Mouse (Mus musculus) MEL (cell line): ENCODE results near the gene BC016579. TPM values are rescaled to one million over a fixed set of nuclear protein-coding genes. Genes with fewer than 3 reads are reported as not detected.

ENCODE experiments used
- DNase-seq: peaks from one replicate; pipeline ENCODE4 v3.0.0; 2011; ENCODE audit warnings: low read depth, low spot score
- H3K27ac ChIP-seq: 2 replicates; pipeline ENCODE4 v1.5.1; 2012; ENCODE audit warnings: low read depth, mild to moderate bottlenecking, control low read depth, low read length, moderate library complexity; ENCODE audit not compliant: control insufficient read depth
- H3K27me3 ChIP-seq, 2 experiments: fragments of 150-350 bp in 1 of 2; sonication (generic) in 1 of 2; 2 replicates each; pipeline ENCODE4 v1.6.1; 2012; ENCODE audit warnings: low read length in 2 of 2, mild to moderate bottlenecking in 2 of 2, improper control_type of control experiment in 1 of 2, moderate library complexity in 1 of 2; ENCODE audit not compliant: insufficient read depth in 2 of 2, control insufficient read depth in 1 of 2
- H3K36me3 ChIP-seq, 2 experiments: 2 replicates each; pipeline ENCODE4 v1.6.1; 2012 to 2014; ENCODE audit warnings: low read length in 2 of 2, improper control_type of control experiment in 1 of 2, inconsistent platforms in 1 of 2, mild to moderate bottlenecking in 1 of 2; ENCODE audit not compliant: insufficient read depth in 2 of 2, control insufficient read depth in 1 of 2
- H3K4me1 ChIP-seq, 2 experiments: fragments of 150-350 bp in 1 of 2; sonication (generic) in 1 of 2; 2 replicates each; pipeline ENCODE4 v1.6.1; 2012; ENCODE audit warnings: low read length in 2 of 2, improper control_type of control experiment in 1 of 2, mild to moderate bottlenecking in 1 of 2; ENCODE audit not compliant: insufficient read depth in 2 of 2, control insufficient read depth in 1 of 2
- H3K4me3 ChIP-seq, 2 experiments: fragments of 150-350 bp in 1 of 2; sonication (generic) in 1 of 2; 2 replicates each; pipeline ENCODE4 v1.5.1; 2012; ENCODE audit warnings: low read depth in 2 of 2, low read length in 2 of 2, mild to moderate bottlenecking in 2 of 2, moderate library complexity in 2 of 2, control low read depth in 1 of 2, improper control_type of control experiment in 1 of 2; ENCODE audit not compliant: control insufficient read depth in 1 of 2, insufficient read depth in 1 of 2
- H3K79me2 ChIP-seq: 2 replicates; pipeline ENCODE4 v1.6.1; 2012; ENCODE audit warnings: mild to moderate bottlenecking, low read length, moderate library complexity; ENCODE audit not compliant: control insufficient read depth, poor library complexity, insufficient read depth
- H3K9ac ChIP-seq: 2 replicates; pipeline ENCODE4 v1.6.1; 2012; ENCODE audit warnings: low read depth, mild to moderate bottlenecking, control low read depth, low read length, moderate library complexity; ENCODE audit not compliant: control insufficient read depth, poor library complexity, severe bottlenecking
- H3K9me3 ChIP-seq: fragments of 150-350 bp; sonication (generic); replicated peaks from 2 replicates; pipeline ENCODE4 v1.6.1; 2012; ENCODE audit warnings: mild to moderate bottlenecking, low read length, improper control_type of control experiment, moderate library complexity; ENCODE audit not compliant: insufficient read depth
- CHD1 ChIP-seq: IDR thresholded peaks from 2 replicates; pipeline ENCODE4 v1.6.1; 2012; ENCODE audit warnings: low read depth, mild to moderate bottlenecking, inconsistent platforms, low read length, improper control_type of control experiment
- CHD2 ChIP-seq: IDR thresholded peaks from 2 replicates; pipeline ENCODE4 v1.6.1; 2011; ENCODE audit warnings: low read length, improper control_type of control experiment
- CTCF ChIP-seq, 3 experiments: IDR thresholded peaks in 2 of 3; conservative IDR thresholded peaks in 1 of 3; 2 replicates each; pipeline ENCODE4 v1.5.1; 2011 to 2012; ENCODE audit warnings: low read length in 3 of 3, low read depth in 2 of 3, mild to moderate bottlenecking in 2 of 3, improper control_type of control experiment in 1 of 3, inconsistent platforms in 1 of 3, mixed read lengths in 1 of 3, moderate library complexity in 1 of 3; ENCODE audit not compliant: control insufficient read depth in 1 of 3, insufficient read depth in 1 of 3, poor library complexity in 1 of 3, severe bottlenecking in 1 of 3
- E2F4 ChIP-seq: IDR thresholded peaks from 2 replicates; pipeline ENCODE4 v1.6.1; 2011; ENCODE audit warnings: low read depth, low read length, improper control_type of control experiment, borderline replicate concordance
- HCFC1 ChIP-seq: IDR thresholded peaks from 2 replicates; pipeline ENCODE4 v1.6.1; 2012; ENCODE audit warnings: low read depth, mild to moderate bottlenecking, inconsistent platforms, low read length, improper control_type of control experiment, moderate library complexity
- JUND ChIP-seq: IDR thresholded peaks from 2 replicates; pipeline ENCODE4 v1.6.1; 2011; ENCODE audit warnings: low read depth, mild to moderate bottlenecking, improper control_type of control experiment, low read length
- MAFK ChIP-seq: IDR thresholded peaks from 2 replicates; pipeline ENCODE4 v1.6.1; 2011; ENCODE audit warnings: low read depth, mild to moderate bottlenecking, low read length, improper control_type of control experiment, borderline replicate concordance
- MAX ChIP-seq: IDR thresholded peaks from 2 replicates; pipeline ENCODE4 v1.6.1; 2011; ENCODE audit warnings: low read length, improper control_type of control experiment
- MAZ ChIP-seq: IDR thresholded peaks from 2 replicates; pipeline ENCODE4 v1.6.1; 2012; ENCODE audit warnings: low read depth, mild to moderate bottlenecking, inconsistent platforms, low read length, improper control_type of control experiment
- MEF2A ChIP-seq: IDR thresholded peaks from 2 replicates; pipeline ENCODE4 v1.6.1; 2014; ENCODE audit warnings: low read depth, mild to moderate bottlenecking, inconsistent platforms, low read length, improper control_type of control experiment; ENCODE audit not compliant: poor library complexity, insufficient replicate concordance, severe bottlenecking; ENCODE audit errors: extremely low read depth
- MYB ChIP-seq: IDR thresholded peaks from 2 replicates; pipeline ENCODE4 v1.6.1; 2011; ENCODE audit warnings: mild to moderate bottlenecking, low read depth, low read length, improper control_type of control experiment
- MYC ChIP-seq: IDR thresholded peaks from 2 replicates; pipeline ENCODE4 v1.6.1; 2011; ENCODE audit warnings: low read depth, mild to moderate bottlenecking, low read length, improper control_type of control experiment, moderate library complexity
- NELFE ChIP-seq: IDR thresholded peaks from 2 replicates; pipeline ENCODE4 v1.6.1; 2011; ENCODE audit warnings: low read depth, low read length, improper control_type of control experiment
- NRF1 ChIP-seq: IDR thresholded peaks from 2 replicates; pipeline ENCODE4 v1.6.1; 2014; ENCODE audit warnings: low read depth, mild to moderate bottlenecking, inconsistent platforms, low read length, improper control_type of control experiment, moderate library complexity; ENCODE audit not compliant: poor library complexity, insufficient read depth, severe bottlenecking
- POLR2A ChIP-seq, 2 experiments: IDR thresholded peaks; 2 replicates each; pipeline ENCODE4 v1.6.1; 2011 to 2012; ENCODE audit warnings: low read length in 2 of 2, mild to moderate bottlenecking in 2 of 2, control low read depth in 1 of 2, improper control_type of control experiment in 1 of 2, low read depth in 1 of 2, moderate library complexity in 1 of 2; ENCODE audit not compliant: control insufficient read depth in 1 of 2, insufficient read depth in 1 of 2, poor library complexity in 1 of 2
- RAD21 ChIP-seq: IDR thresholded peaks from 2 replicates; pipeline ENCODE4 v1.6.1; 2011; ENCODE audit warnings: mild to moderate bottlenecking, low read depth, low read length, improper control_type of control experiment
- RCOR1 ChIP-seq: IDR thresholded peaks from 2 replicates; pipeline ENCODE4 v1.6.1; 2012; ENCODE audit warnings: low read depth, mild to moderate bottlenecking, inconsistent platforms, low read length, improper control_type of control experiment
- UBTF ChIP-seq: IDR thresholded peaks from 2 replicates; pipeline ENCODE4 v1.6.1; 2012; ENCODE audit warnings: low read depth, mild to moderate bottlenecking, inconsistent platforms, low read length, improper control_type of control experiment, moderate library complexity, borderline replicate concordance; ENCODE audit not compliant: insufficient read depth
- USF2 ChIP-seq, 2 experiments: IDR thresholded peaks; 2 replicates each; pipeline ENCODE4 v1.6.1; 2011 to 2012; ENCODE audit warnings: improper control_type of control experiment in 2 of 2, low read length in 2 of 2, borderline replicate concordance in 1 of 2, inconsistent platforms in 1 of 2, low read depth in 1 of 2, mild to moderate bottlenecking in 1 of 2; ENCODE audit not compliant: insufficient read depth in 1 of 2
- ZC3H11A ChIP-seq: IDR thresholded peaks from 2 replicates; pipeline ENCODE4 v1.6.1; 2012; ENCODE audit warnings: low read depth, mild to moderate bottlenecking, inconsistent platforms, low read length, improper control_type of control experiment
- ZMIZ1 ChIP-seq: IDR thresholded peaks from 2 replicates; pipeline ENCODE4 v1.6.1; 2012; ENCODE audit warnings: low read depth, mild to moderate bottlenecking, inconsistent platforms, low read length, improper control_type of control experiment, moderate library complexity
- ZNF384 ChIP-seq: IDR thresholded peaks from 2 replicates; pipeline ENCODE4 v1.6.1; 2012; ENCODE audit warnings: low read depth, mild to moderate bottlenecking, inconsistent platforms, low read length, improper control_type of control experiment
- polyA plus RNA-seq, 2 experiments: library from polyadenylated mRNA; stranded (reverse) in 1 of 2; unstranded in 1 of 2; fragments of >175 nt in 1 of 2; fragments of >200 nt in 1 of 2; gene quantifications; 2 replicates each; pipeline versions ENCODE4 v1.2.1 to v1.2.4; 2012; ENCODE audit warnings: low replicate concordance in 2 of 2, low read depth in 1 of 2; ENCODE audit not compliant: insufficient read length in 2 of 2, insufficient read depth in 1 of 2, missing spikeins in 1 of 2
- total RNA-seq: library from RNA; depleted of rRNA; stranded (reverse); fragments of 300-350 nt; gene quantifications from 2 replicates; pipeline ENCODE4 v1.2.3, GENCODE M21; 2012

Gene BC016579
- total and polyA plus RNA-seq, 3 experiments: not detected

DNA sequence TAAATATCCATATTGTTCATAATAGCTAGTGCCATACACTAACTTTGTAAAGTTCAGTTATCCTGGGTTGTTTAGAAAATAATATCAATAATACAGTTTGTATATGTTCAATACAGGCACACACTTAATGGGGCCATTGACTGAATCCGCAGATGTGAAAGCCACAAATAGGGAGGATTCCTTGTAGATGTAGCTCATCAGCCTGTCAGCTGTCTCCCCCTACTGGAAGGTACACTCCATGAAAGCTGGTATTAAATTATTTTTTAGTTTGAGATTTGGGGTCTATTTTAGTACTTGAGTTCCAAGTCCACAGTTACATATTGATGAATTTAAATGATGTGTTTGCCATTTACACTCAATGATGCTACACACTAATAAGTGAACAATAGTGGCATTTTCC, 22.6 kb upstream of the BC016579 start (continued):
- peak; percentile 22 to 82 (median 36) for TF ChIP-seq CTCF (IDR thresholded peaks at IDR 0.05 in 2 of 3, conservative IDR thresholded peaks at IDR 0.05 in 1 of 3; ENCODE audit: control insufficient read depth in 1 of 3, insufficient read depth in 1 of 3, low read depth in 2 of 3, low read length in 3 of 3, poor library complexity in 1 of 3, severe bottlenecking in 1 of 3)
- no peak for TF ChIP-seq MAFK
- no peak for TF ChIP-seq ZMIZ1
- TF ChIP-seq JUND: no peak
- TF ChIP-seq, all 39 proteins: peak for 6

DNA sequence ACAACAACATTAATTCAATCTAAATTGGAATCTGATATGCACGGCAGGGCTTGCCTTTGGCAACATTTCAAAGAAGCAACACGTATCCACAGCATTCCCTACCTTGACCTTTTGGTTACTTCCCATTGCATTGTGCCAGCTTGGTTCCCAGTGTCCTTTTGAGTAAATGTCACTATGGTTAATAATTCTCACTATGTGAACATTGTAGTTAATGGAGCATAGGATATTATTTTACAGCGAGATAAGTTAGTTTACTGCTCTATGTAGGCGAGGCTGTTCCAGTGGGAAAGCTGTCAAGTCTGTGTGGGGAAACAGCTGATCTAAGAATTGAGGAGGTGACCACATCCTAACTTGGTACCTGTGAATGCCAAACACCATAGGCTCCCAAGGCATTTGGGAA, 16.1 kb upstream of the BC016579 start:
- TF ChIP-seq RAD21 (no peak), ZMIZ1 (no peak), NRF1 (no peak), POLR2A (IDR thresholded peaks at IDR 0.05; ENCODE audit: control insufficient read depth in 1 of 2, insufficient read depth in 1 of 2, low read depth in 1 of 2, low read length in 2 of 2, poor library complexity in 1 of 2) (no peak), UBTF (no peak), CHD1 (no peak), MAX (no peak), MYB (no peak), RCOR1 (no peak), JUND (no peak), MAZ (no peak), USF2 (IDR thresholded peaks at IDR 0.05; ENCODE audit: borderline replicate concordance in 1 of 2, insufficient read depth in 1 of 2, low read depth in 1 of 2, low read length in 2 of 2) (no peak), CHD2 (no peak), ZC3H11A (no peak), HCFC1 (no peak), MYC (no peak), NELFE (no peak), ZNF384 (no peak), MEF2A (no peak), E2F4 (no peak)
- H3K4me3 ChIP-seq: no peak overlapping the region

More for the DNA sequence above, 16.1 kb upstream of the BC016579 start:
- no peaks in the 10 kb centered on the region; a peak in 2 of 4 replicates for H3K27me3 ChIP-seq
- H3K27ac ChIP-seq: no peak overlapping the region
- DNase-seq: no peak
- peaks cover 5 to 10% of the 10 kb centered on the region in 2 experiments for H3K4me1 ChIP-seq
- no peaks in the 10 kb centered on the region for H3K9me3 ChIP-seq
- H3K9ac ChIP-seq: no peak overlapping the region
- no peaks in the 10 kb centered on the region for H3K79me2 ChIP-seq
- H3K36me3 ChIP-seq: peaks cover 0 to 14% of the 10 kb centered on the region in 2 experiments; a peak in 2 of 4 replicates
